28 mouse cellular contexts compared by ENCODE assay signal in the genomic region with DNA sequence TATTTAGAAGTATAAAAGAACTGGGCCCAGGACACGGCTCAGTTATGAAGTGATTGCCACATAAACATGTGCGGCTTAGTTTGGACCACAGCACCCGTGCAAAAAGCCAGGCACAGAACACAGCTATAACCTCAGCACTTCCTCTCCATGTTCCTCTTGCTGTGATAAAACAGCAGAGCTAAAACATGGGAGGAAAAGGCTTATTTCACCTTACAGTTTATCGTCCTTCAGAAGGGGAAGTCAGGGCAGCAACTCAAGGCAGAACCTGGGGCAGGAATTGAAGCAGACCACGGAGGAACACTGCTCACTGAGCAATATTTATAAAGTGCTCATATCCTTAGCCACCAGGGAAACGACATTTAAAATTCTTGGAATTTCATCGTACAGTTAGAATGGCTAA. TPM values are rescaled to one million over a fixed set of nuclear protein-coding genes. Genes with fewer than 3 reads are reported as not detected.
"Had no signal": no experiment of that assay in that cellular context is flagged by ENCODE, and none has a peak within 500 bp of the region (broad histone marks: within the 10 kb centered on the region; RNA-seq: fewer than 3 reads in every experiment).

No protein-coding gene starts in this region.

- H3K4me2 ChIP-seq: embryonic facial prominence, embryonic 12.5 days; embryonic facial prominence, embryonic 13.5 days; embryonic facial prominence, embryonic 15.5 days; forebrain, embryonic 12.5 days; forebrain, embryonic 13.5 days; forebrain, embryonic 15.5 days had no signal

- H3K4me1 ChIP-seq: embryonic facial prominence, embryonic 10.5 days; embryonic facial prominence, embryonic 12.5 days; embryonic facial prominence, embryonic 13.5 days; embryonic facial prominence, embryonic 15.5 days; forebrain, embryonic 10.5 days; forebrain, embryonic 12.5 days; forebrain, embryonic 13.5 days; forebrain, embryonic 15.5 days; heart, embryonic 10.5 days had no signal

- ATAC-seq: forebrain, embryonic 13.5 days; forebrain, embryonic 14.5 days; forebrain, embryonic 15.5 days; forebrain, embryonic 16.5 days; forebrain, postnatal 0 days had no signal

- H3K9me3 ChIP-seq: embryonic facial prominence, embryonic 10.5 days; embryonic facial prominence, embryonic 12.5 days; embryonic facial prominence, embryonic 13.5 days; embryonic facial prominence, embryonic 15.5 days; forebrain, embryonic 10.5 days; forebrain, embryonic 12.5 days; forebrain, embryonic 13.5 days; forebrain, embryonic 15.5 days; heart, embryonic 10.5 days had no signal

- H3K4me3 ChIP-seq: embryonic facial prominence, embryonic 10.5 days; embryonic facial prominence, embryonic 12.5 days; embryonic facial prominence, embryonic 13.5 days; embryonic facial prominence, embryonic 15.5 days; erythroblast, embryonic 14.5 days; forebrain, embryonic 10.5 days; forebrain, embryonic 12.5 days; forebrain, embryonic 13.5 days; forebrain, embryonic 15.5 days; gastrocnemius, adult 2 months; heart, adult 2 months; heart, embryonic 10.5 days had no signal

- DNase-seq: cerebellum, adult 9-11 months; cerebellum, postnatal 10 days; cerebellum, postnatal 14 days; cerebellum, postnatal 25 days; cerebellum, postnatal 36 days; embryo, embryonic 11 days; forebrain, postnatal 0 days; gastrocnemius, adult 2 months; gastrocnemius, postnatal 10 days; gastrocnemius, postnatal 14 days; gastrocnemius, postnatal 25 days; gastrocnemius, postnatal 36 days; heart, adult 11 months; heart, adult 18-20 months; heart, adult 2 months had no signal

- H3K27ac ChIP-seq: embryonic facial prominence, embryonic 10.5 days; embryonic facial prominence, embryonic 12.5 days; embryonic facial prominence, embryonic 13.5 days; embryonic facial prominence, embryonic 15.5 days; forebrain, embryonic 10.5 days; forebrain, embryonic 12.5 days; forebrain, embryonic 13.5 days; forebrain, embryonic 15.5 days; gastrocnemius, adult 2 months; heart, adult 2 months; heart, embryonic 10.5 days had no signal

- H3K27me3 ChIP-seq: embryonic facial prominence, embryonic 12.5 days; embryonic facial prominence, embryonic 13.5 days; embryonic facial prominence, embryonic 15.5 days; forebrain, embryonic 12.5 days; forebrain, embryonic 13.5 days; forebrain, embryonic 15.5 days had no signal

- H3K9ac ChIP-seq: embryonic facial prominence, embryonic 12.5 days; embryonic facial prominence, embryonic 13.5 days; embryonic facial prominence, embryonic 15.5 days; forebrain, embryonic 12.5 days; forebrain, embryonic 13.5 days; forebrain, embryonic 15.5 days; forebrain, postnatal 0 days had no signal

RNA-seq across cellular contexts. Expression of a gene that starts 19.9 kb away (rescaled TPM):
- total RNA-seq: granulocyte monocyte progenitor cell, adult 5-6 weeks had no signal
- polyA plus RNA-seq: erythroblast, embryonic 14.5 days had no signal

RNA-seq across cellular contexts. Expression of a gene that starts 43.7 kb away (rescaled TPM):
- polyA plus RNA-seq: erythroblast, embryonic 14.5 days had no signal
